Mouse (Mus musculus): ENCODE results near the gene Rbks.

Rbks gene

GRCm38 (mm10) chr5:31696971-31697643, at the start of gene Rbks:
TSS of gene Rbks (minus strand) at chr5:31697627.
- no peak for ATAC-seq (ENCODE audit: low TSS enrichment)

- no peak for ATAC-seq (ENCODE audit: low TSS enrichment)
These were observed 45.1 kb upstream of the Rbks start for GRCm38 (mm10) chr5:31742521-31743031.

GRCm38 (mm10) chr5:31741931-31742330, 44.5 kb upstream of the Rbks start:
- no peak for ATAC-seq (ENCODE audit: low TSS enrichment)

- no peak for ATAC-seq (ENCODE audit: low TSS enrichment)
These were observed 35.4 kb upstream of the Rbks start for GRCm38 (mm10) chr5:31732644-31733338.

GRCm38 (mm10) chr5:31727456-31727855, 30.0 kb upstream of the Rbks start:
- no peak for ATAC-seq (ENCODE audit: low TSS enrichment)

- no peak for ATAC-seq (ENCODE audit: low TSS enrichment)
These were observed 28.5 kb upstream of the Rbks start for GRCm38 (mm10) chr5:31725885-31726284.

GRCm38 (mm10) chr5:31724519-31724918, 27.1 kb upstream of the Rbks start:
- no peak for ATAC-seq (ENCODE audit: low TSS enrichment)

GRCm38 (mm10) chr5:31715486-31716150, 18.2 kb upstream of the Rbks start:
- no peak for ATAC-seq (ENCODE audit: low TSS enrichment)

GRCm38 (mm10) chr5:31713841-31714264, 16.4 kb upstream of the Rbks start:
- ATAC-seq (ENCODE audit: low TSS enrichment), result no peak

GRCm38 (mm10) chr5:31713280-31713711, 15.9 kb upstream of the Rbks start:
- no peak for ATAC-seq (ENCODE audit: low TSS enrichment)

GRCm38 (mm10) chr5:31709389-31709788, 12.0 kb upstream of the Rbks start:
- ATAC-seq (ENCODE audit: low TSS enrichment), result no peak

GRCm38 (mm10) chr5:31706826-31707225, 9.4 kb upstream of the Rbks start:
- no peak for ATAC-seq (ENCODE audit: low TSS enrichment)

GRCm38 (mm10) chr5:31704971-31705370, 7.5 kb upstream of the Rbks start:
- peak; percentile 97 for ATAC-seq (ENCODE audit: low TSS enrichment)

GRCm38 (mm10) chr5:31699397-31699796, 2.0 kb upstream of the Rbks start:
- no peak for ATAC-seq (ENCODE audit: low TSS enrichment)

GRCm38 (mm10) chr5:31698931-31699330, 1.5 kb upstream of the Rbks start:
- no peak for ATAC-seq (ENCODE audit: low TSS enrichment)

GRCm38 (mm10) chr5:31698297-31698726, 885 bp upstream of the Rbks start:
- peak; percentile 87 for ATAC-seq (ENCODE audit: low TSS enrichment)

- peak; percentile 87 for ATAC-seq (ENCODE audit: low TSS enrichment)
These were observed 343 bp upstream of the Rbks start, which contains the start of gene Babam2 for GRCm38 (mm10) chr5:31697644-31698296. TSS of gene Babam2 (plus strand) at chr5:31697684.

- no peak for ATAC-seq (ENCODE audit: low TSS enrichment)
These were observed 4.2 kb downstream of the Rbks start for GRCm38 (mm10) chr5:31693191-31693590.

- no peak for ATAC-seq (ENCODE audit: low TSS enrichment)
These were observed 9.5 kb downstream of the Rbks start for GRCm38 (mm10) chr5:31687972-31688371.

GRCm38 (mm10) chr5:31686040-31686439, 11.4 kb downstream of the Rbks start:
- ATAC-seq (ENCODE audit: low TSS enrichment), result no peak

- no peak for ATAC-seq (ENCODE audit: low TSS enrichment)
These were observed 15.1 kb downstream of the Rbks start for GRCm38 (mm10) chr5:31682305-31682704.

GRCm38 (mm10) chr5:31680183-31680582, 17.2 kb downstream of the Rbks start:
- no peak for ATAC-seq (ENCODE audit: low TSS enrichment)

All from frontal cortex, adult (tissue).